30 mouse cellular contexts compared by ENCODE assay signal in genomic region chr6:71329881-71330280, GRCm38 (mm10). TPM values are rescaled to one million over a fixed set of nuclear protein-coding genes. Genes with fewer than 3 reads are reported as not detected.
DNase-seq lines count a peak whose midpoint lies in the region.
"Had no signal": no experiment of that assay in that cellular context is flagged by ENCODE, and none has a peak within 500 bp of the region (broad histone marks: within the 10 kb centered on the region; RNA-seq: fewer than 3 reads in every experiment).

No protein-coding gene starts in this region.

- H3K36me3 ChIP-seq in hindbrain, embryonic 10.5 days: no peaks in the 10 kb centered on the region
- H3K36me3 ChIP-seq: embryonic facial prominence, embryonic 13.5 days; embryonic facial prominence, embryonic 15.5 days; forebrain, embryonic 12.5 days; G1E had no signal

- peak; percentile 63 for DNase-seq in heart, adult 11 months
- DNase-seq in heart, postnatal 14 days: no peak
- peak; percentile 39 for DNase-seq in thymus, postnatal 0 days (ENCODE audit: low spot score)
- DNase-seq in thymus, postnatal 25 days: peak; percentile 59
- DNase-seq in thymus, postnatal 4 days: peak; percentile 52
- DNase-seq in left cerebral cortex, postnatal 25 days (ENCODE audit: low spot score in 2 of 2): no peak
- DNase-seq in hindbrain, embryonic 10.5 days (ENCODE audit: low spot score): no peak
- DNase-seq: adrenal gland, adult 8-10 months; adrenal gland, postnatal 14 days; B cell, adult 2 months; cerebellum, adult 11 months; cerebellum, adult 18-20 months; cerebellum, adult 8-10 months; cerebellum, adult 9-11 months; cerebellum, postnatal 14 days; cerebellum, postnatal 36 days; embryo, embryonic 11 days had no signal

- no peak overlapping the region for H3K4me3 ChIP-seq in hindbrain, embryonic 10.5 days
- H3K4me3 ChIP-seq: embryonic facial prominence, embryonic 13.5 days; embryonic facial prominence, embryonic 15.5 days; forebrain, embryonic 12.5 days had no signal

- 0 out of 2 replicates have a peak, but pooled peaks cover 4% of the 10 kb centered on the region for H3K4me1 ChIP-seq in hindbrain, embryonic 10.5 days (replicated peaks)
- H3K4me1 ChIP-seq: embryonic facial prominence, embryonic 13.5 days; embryonic facial prominence, embryonic 15.5 days; forebrain, embryonic 12.5 days had no signal

- no peaks in the 10 kb centered on the region for H3K27me3 ChIP-seq in hindbrain, embryonic 10.5 days (ENCODE audit: insufficient read depth, poor library complexity, severe bottlenecking)
- H3K27me3 ChIP-seq: CH12.LX; embryonic facial prominence, embryonic 13.5 days; embryonic facial prominence, embryonic 15.5 days; forebrain, embryonic 12.5 days had no signal

- no peaks in the 10 kb centered on the region for H3K9me3 ChIP-seq in hindbrain, embryonic 10.5 days
- H3K9me3 ChIP-seq: embryonic facial prominence, embryonic 13.5 days; embryonic facial prominence, embryonic 15.5 days; forebrain, embryonic 12.5 days; G1E had no signal

- 87% methylated on average over 6 of the region's 6 CpGs for WGBS in hindbrain, embryonic 10.5 days

- intact Hi-C loops in heart, postnatal 14 days (cut with DNase I): no loop called here
- intact Hi-C loops in left cerebral cortex, postnatal 25 days (cut with DNase I): no loop called here

- no peak overlapping the region for H3K27ac ChIP-seq in hindbrain, embryonic 10.5 days
- H3K27ac ChIP-seq: embryonic facial prominence, embryonic 13.5 days; embryonic facial prominence, embryonic 15.5 days; forebrain, embryonic 12.5 days had no signal

RNA-seq across cellular contexts. Expression of gene Cd8b1, which starts 7.3 kb away (rescaled TPM):
- 10 to 100 TPM in 1 of 2 experiments, under 1 TPM in 1; 0.79 to 14.4 TPM for total RNA-seq in heart, postnatal 14 days (2021)
- polyA plus RNA-seq in thymus, postnatal 0 days (2015; fragmentation: Nextera tagmentation; extraction: Ambion mirVana): 1,203 and 1,244 TPM in 2 replicates
- total RNA-seq in left cerebral cortex, postnatal 25 days (2021): not detected
- polyA plus RNA-seq in hindbrain, embryonic 10.5 days (2016; fragmentation: Nextera tagmentation; extraction: Ambion mirVana): 0.13 TPM in 1 of 2 replicates, not detected in the other
- total RNA-seq: adrenal gland, postnatal 4 days; common myeloid progenitor, adult 5-6 weeks had no signal
- polyA plus RNA-seq: brain, embryonic 14.5 days; embryonic facial prominence, embryonic 11.5 days; embryonic facial prominence, embryonic 15.5 days; forebrain, embryonic 12.5 days; forebrain, embryonic 14.5 days; forebrain, embryonic 16.5 days; G1E had no signal

RNA-seq across cellular contexts. Expression of gene Smyd1, which starts 7.8 kb away (rescaled TPM):
- total RNA-seq in heart, postnatal 14 days (2021): 100 to 1,000 TPM; 352 to 365 TPM
- polyA plus RNA-seq in thymus, postnatal 0 days (2015; fragmentation: Nextera tagmentation; extraction: Ambion mirVana): 2.3 and 3.7 TPM in 2 replicates
- 1 to 10 TPM in 1 of 2 experiments, under 1 TPM in 1; 0.96 to 2.4 TPM for total RNA-seq in left cerebral cortex, postnatal 25 days (2021)
- polyA plus RNA-seq in hindbrain, embryonic 10.5 days (2016; fragmentation: Nextera tagmentation; extraction: Ambion mirVana): 0.14 and 0.36 TPM in 2 replicates
- total RNA-seq: common myeloid progenitor, adult 5-6 weeks had no signal
- polyA plus RNA-seq: activated CD4-positive, CD25-positive, alpha-beta regulatory T cell, adult 4 months; G1E had no signal

RNA-seq across cellular contexts. Expression of gene Cd8a, which starts 43.3 kb away (rescaled TPM):
- total RNA-seq in heart, postnatal 14 days (2021): 10 to 100 TPM in 1 of 2 experiments, 1 to 10 TPM in 1; 1.1 to 21.2 TPM
- polyA plus RNA-seq in thymus, postnatal 0 days (2015; fragmentation: Nextera tagmentation; extraction: Ambion mirVana): 664 and 665 TPM in 2 replicates
- total RNA-seq in left cerebral cortex, postnatal 25 days (2021): not detected
- not detected in 2 replicates for polyA plus RNA-seq in hindbrain, embryonic 10.5 days (2016; fragmentation: Nextera tagmentation; extraction: Ambion mirVana)
- total RNA-seq: common myeloid progenitor, adult 5-6 weeks had no signal
- polyA plus RNA-seq: brain, embryonic 14.5 days; embryonic facial prominence, embryonic 11.5 days; embryonic facial prominence, embryonic 13.5 days; embryonic facial prominence, embryonic 15.5 days; forebrain, embryonic 12.5 days; forebrain, embryonic 14.5 days; forebrain, embryonic 16.5 days; G1E; Patski had no signal

RNA-seq across cellular contexts. Expression of gene Krcc1, which starts 58.4 kb away (rescaled TPM):
- 10 to 100 TPM; 46.1 to 49.5 TPM for total RNA-seq in heart, postnatal 14 days (2021)
- 92.6 and 98.4 TPM in 2 replicates for polyA plus RNA-seq in thymus, postnatal 0 days (2015; fragmentation: Nextera tagmentation; extraction: Ambion mirVana)
- total RNA-seq in left cerebral cortex, postnatal 25 days (2021): 10 to 100 TPM; 13.6 to 14.9 TPM
- 28.4 and 32.8 TPM in 2 replicates for polyA plus RNA-seq in hindbrain, embryonic 10.5 days (2016; fragmentation: Nextera tagmentation; extraction: Ambion mirVana)

Comparison
In these comparisons a context has a peak if more than half of its experiments do, and no peak if none do; other contexts are left out.
1. DNase-seq: peak in heart, adult 11 months (single experiment), thymus, postnatal 0 days (single experiment), thymus, postnatal 25 days (single experiment) and thymus, postnatal 4 days (single experiment); none in heart, postnatal 14 days (0 of 2), left cerebral cortex, postnatal 25 days (0 of 2) and hindbrain, embryonic 10.5 days (single experiment).
2. RNA of gene Smyd1, which starts 7.8 kb away (total RNA-seq): 352 to 365 TPM in heart, postnatal 14 days; 0.96 to 2.4 TPM in left cerebral cortex, postnatal 25 days; every median in the first group is over 100 times any median in the second.